29 mouse cellular contexts compared by ENCODE assay signal in the genomic region with DNA sequence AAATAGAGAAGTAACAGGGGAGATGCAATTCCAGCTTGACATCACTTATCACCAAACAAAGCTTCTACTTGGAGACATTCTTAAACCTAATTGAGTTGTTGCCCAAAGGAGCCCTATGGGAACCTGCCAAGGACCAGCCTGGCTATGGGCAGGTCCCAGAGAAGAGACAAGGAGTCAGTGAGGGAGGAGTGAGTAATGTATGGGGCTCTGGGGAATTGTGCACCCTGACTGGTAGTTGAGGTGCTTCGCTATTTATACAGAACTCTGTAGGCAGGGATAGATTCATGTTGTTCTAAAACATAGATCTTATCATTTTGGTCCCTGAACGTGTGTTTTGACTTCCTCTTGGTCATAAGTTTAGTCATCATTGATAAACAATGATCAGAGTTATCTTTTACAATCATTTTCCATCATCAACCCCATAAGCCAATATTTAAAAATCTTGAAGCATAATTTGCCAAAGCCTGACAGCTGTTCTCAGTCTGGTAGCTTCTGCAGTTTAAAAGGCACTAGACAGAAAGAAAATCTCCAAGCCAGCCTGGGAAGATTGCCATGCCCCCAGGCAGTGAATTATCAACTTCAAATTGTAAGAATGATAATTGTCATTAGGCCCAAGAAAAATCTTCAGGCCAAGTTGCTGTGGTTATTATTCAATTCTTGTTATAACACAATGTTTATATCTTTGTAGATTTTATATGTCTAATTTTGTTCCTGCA. TPM values are rescaled to one million over a fixed set of nuclear protein-coding genes. Genes with fewer than 3 reads are reported as not detected.
DNase-seq lines count a peak whose midpoint lies in the region; ATAC-seq and TF ChIP-seq lines count a peak whose summit lies in the region.
"Had no signal": no experiment of that assay in that cellular context is flagged by ENCODE, and none has a peak within 500 bp of the region (broad histone marks: within the 10 kb centered on the region; RNA-seq: fewer than 3 reads in every experiment).

No protein-coding gene starts in this region.

- no peak overlapping the region for H3K9ac ChIP-seq in forebrain, embryonic 15.5 days (replicated peaks)
- H3K9ac ChIP-seq in forebrain, embryonic 11.5 days (ENCODE audit: low read length): no peak overlapping the region
- H3K9ac ChIP-seq in lung, embryonic 14.5 days: no peak overlapping the region
- H3K9ac ChIP-seq in kidney, embryonic 16.5 days (replicated peaks; ENCODE audit: low read length): no peak overlapping the region
- H3K9ac ChIP-seq: embryonic facial prominence, embryonic 13.5 days; kidney, embryonic 15.5 days; limb, embryonic 13.5 days; liver, embryonic 12.5 days; midbrain, embryonic 12.5 days had no signal

- no peak for TF ChIP-seq POLR2A in lung, adult 2 months (IDR thresholded peaks at IDR 0.05; ENCODE audit: borderline replicate concordance, extremely low read depth, low read depth, low read length)

- H3K4me3 ChIP-seq in forebrain, embryonic 15.5 days: no peak overlapping the region
- H3K4me3 ChIP-seq in forebrain, embryonic 11.5 days (ENCODE audit: low read depth, low read length): no peak overlapping the region
- H3K4me3 ChIP-seq in lung, embryonic 14.5 days (ENCODE audit: low read depth, low read length): no peak overlapping the region
- no peak overlapping the region for H3K4me3 ChIP-seq in lung, adult 2 months (replicated peaks; ENCODE audit: extremely low read depth, low read depth, low read length)
- no peak overlapping the region for H3K4me3 ChIP-seq in kidney, embryonic 16.5 days (ENCODE audit: low read length)
- H3K4me3 ChIP-seq: embryonic facial prominence, embryonic 13.5 days; erythroblast, embryonic 14.5 days; heart, embryonic 10.5 days; kidney, embryonic 15.5 days; limb, embryonic 13.5 days; liver, embryonic 12.5 days; midbrain, embryonic 12.5 days had no signal

- H3K4me2 ChIP-seq in forebrain, embryonic 15.5 days (replicated peaks): no peak overlapping the region
- no peak overlapping the region for H3K4me2 ChIP-seq in forebrain, embryonic 11.5 days (ENCODE audit: low read depth, low read length, severe bottlenecking)
- no peak overlapping the region for H3K4me2 ChIP-seq in lung, embryonic 14.5 days
- no peak overlapping the region for H3K4me2 ChIP-seq in kidney, embryonic 16.5 days (replicated peaks; ENCODE audit: low read depth, low read length)
- H3K4me2 ChIP-seq: embryonic facial prominence, embryonic 13.5 days; kidney, embryonic 15.5 days; limb, embryonic 13.5 days; liver, embryonic 12.5 days; midbrain, embryonic 12.5 days had no signal

- WGBS in forebrain, embryonic 15.5 days: 66% methylated on average over 2 of the region's 2 CpGs
- WGBS in forebrain, embryonic 11.5 days: 85% methylated on average over 2 of the region's 2 CpGs
- WGBS in lung, embryonic 14.5 days: 51% methylated on average over 2 of the region's 2 CpGs
- 53% methylated on average over 2 of the region's 2 CpGs for WGBS in lung, adult 2 months
- 63% methylated on average over 2 of the region's 2 CpGs for WGBS in kidney, embryonic 16.5 days

- no peaks in the 10 kb centered on the region for H3K27me3 ChIP-seq in forebrain, embryonic 15.5 days
- no peaks in the 10 kb centered on the region for H3K27me3 ChIP-seq in forebrain, embryonic 11.5 days (ENCODE audit: control insufficient read depth, insufficient read depth, low read length)
- no peaks in the 10 kb centered on the region for H3K27me3 ChIP-seq in lung, embryonic 14.5 days (ENCODE audit: insufficient read depth, low read length)
- H3K27me3 ChIP-seq in kidney, embryonic 16.5 days (ENCODE audit: insufficient read depth, low read length): no peaks in the 10 kb centered on the region
- H3K27me3 ChIP-seq: embryonic facial prominence, embryonic 13.5 days; kidney, embryonic 15.5 days; limb, embryonic 13.5 days; liver, embryonic 12.5 days; midbrain, embryonic 12.5 days had no signal

- H3K27ac ChIP-seq in forebrain, embryonic 15.5 days (replicated peaks): peak overlapping the region; percentile 56
- no peak overlapping the region for H3K27ac ChIP-seq in forebrain, embryonic 11.5 days (ENCODE audit: low read depth, low read length)
- H3K27ac ChIP-seq in lung, embryonic 14.5 days (ENCODE audit: low read depth): no peak overlapping the region
- H3K27ac ChIP-seq in kidney, embryonic 16.5 days (ENCODE audit: low read length): no peak overlapping the region
- H3K27ac ChIP-seq: embryonic facial prominence, embryonic 13.5 days; heart, embryonic 10.5 days; kidney, embryonic 15.5 days; limb, embryonic 13.5 days; liver, embryonic 12.5 days; midbrain, embryonic 12.5 days had no signal

- DNase-seq in forebrain, embryonic 11.5 days (ENCODE audit: low spot score): no peak
- peak; percentile 7 for DNase-seq in lung, embryonic 14.5 days
- DNase-seq in lung, adult 2 months: no peak
- DNase-seq in adipocyte (ENCODE audit: low spot score): peak; percentile 30
- DNase-seq in frontal cortex, postnatal 25 days (ENCODE audit: low spot score in 2 of 2): no peak
- DNase-seq: adrenal gland, postnatal 14 days; cerebellum, adult 11 months; cerebellum, postnatal 36 days; embryo, embryonic 11 days; kidney, adult 11 months; lung, adult 18-20 months; right cerebral cortex, postnatal 14 days; spleen, adult 18-20 months; thymus, postnatal 14 days had no signal

- no peaks in the 10 kb centered on the region for H3K9me3 ChIP-seq in forebrain, embryonic 15.5 days
- no peaks in the 10 kb centered on the region for H3K9me3 ChIP-seq in forebrain, embryonic 11.5 days (ENCODE audit: control insufficient read depth, low read length)
- no peaks in the 10 kb centered on the region for H3K9me3 ChIP-seq in lung, embryonic 14.5 days (ENCODE audit: low read depth, low read length)
- H3K9me3 ChIP-seq in kidney, embryonic 16.5 days (ENCODE audit: low read length): no peaks in the 10 kb centered on the region
- H3K9me3 ChIP-seq: embryonic facial prominence, embryonic 13.5 days; heart, embryonic 10.5 days; kidney, embryonic 15.5 days; limb, embryonic 13.5 days; liver, embryonic 12.5 days; midbrain, embryonic 12.5 days had no signal

- ATAC-seq in forebrain, embryonic 15.5 days (replicated peaks): peak; percentile 57; the same call in 1 of the 2 replicates
- ATAC-seq in forebrain, embryonic 11.5 days (replicated peaks; ENCODE audit: low FRiP score): no peak
- no peak for ATAC-seq in lung, embryonic 14.5 days (ENCODE audit: insufficient read depth)
- no peak for ATAC-seq in kidney, embryonic 16.5 days (ENCODE audit: low FRiP score, low TSS enrichment)
- ATAC-seq: liver, embryonic 12.5 days had no signal

- peaks cover 3% of the 10 kb centered on the region; the same call in 1 of the 2 replicates for H3K4me1 ChIP-seq in forebrain, embryonic 15.5 days
- no peaks in the 10 kb centered on the region for H3K4me1 ChIP-seq in forebrain, embryonic 11.5 days (replicated peaks; ENCODE audit: control insufficient read depth, insufficient read depth, low read length)
- no peaks in the 10 kb centered on the region for H3K4me1 ChIP-seq in lung, embryonic 14.5 days (ENCODE audit: insufficient read depth)
- H3K4me1 ChIP-seq in lung, adult 2 months (ENCODE audit: control insufficient read depth, insufficient read depth, low read length): no peaks in the 10 kb centered on the region
- H3K4me1 ChIP-seq in kidney, embryonic 16.5 days (ENCODE audit: insufficient read depth, low read length): no peaks in the 10 kb centered on the region
- H3K4me1 ChIP-seq: embryonic facial prominence, embryonic 13.5 days; heart, embryonic 10.5 days; kidney, embryonic 15.5 days; limb, embryonic 13.5 days; liver, embryonic 12.5 days; midbrain, embryonic 12.5 days had no signal

- no peak for TF ChIP-seq CTCF in lung, embryonic 14.5 days (IDR thresholded peaks at IDR 0.05; ENCODE audit: low read depth)
- TF ChIP-seq CTCF in lung, adult 2 months (IDR thresholded peaks at IDR 0.05; ENCODE audit: insufficient read depth, low read length): no peak

- no peaks in the 10 kb centered on the region for H3K36me3 ChIP-seq in forebrain, embryonic 15.5 days
- H3K36me3 ChIP-seq in forebrain, embryonic 11.5 days (ENCODE audit: control insufficient read depth, insufficient read depth, low read length): no peaks in the 10 kb centered on the region
- no peaks in the 10 kb centered on the region for H3K36me3 ChIP-seq in lung, embryonic 14.5 days (ENCODE audit: insufficient read depth)
- H3K36me3 ChIP-seq in kidney, embryonic 16.5 days (ENCODE audit: insufficient read depth, low read length): no peaks in the 10 kb centered on the region
- H3K36me3 ChIP-seq: embryonic facial prominence, embryonic 13.5 days; heart, embryonic 10.5 days; kidney, embryonic 15.5 days; limb, embryonic 13.5 days; liver, embryonic 12.5 days; midbrain, embryonic 12.5 days had no signal

RNA-seq across cellular contexts. Expression of a gene that starts 10.3 kb away (rescaled TPM):
- polyA plus RNA-seq in forebrain, embryonic 15.5 days (2015; fragmentation: Nextera tagmentation; extraction: Ambion mirVana): not detected in 2 replicates
- polyA plus RNA-seq in forebrain, embryonic 11.5 days (2014; fragmentation: Nextera tagmentation; extraction: Ambion mirVana): not detected in 2 replicates
- polyA plus RNA-seq in lung, embryonic 14.5 days (2014; fragmentation: Nextera tagmentation; extraction: Ambion mirVana): not detected in 2 replicates
- polyA plus RNA-seq in lung, adult 2 months (2012; rRNA removed): not detected in 2 replicates
- not detected in 2 replicates for polyA plus RNA-seq in kidney, embryonic 16.5 days (2015; fragmentation: Nextera tagmentation; extraction: Ambion mirVana)
- polyA plus RNA-seq: C2C12; embryonic facial prominence, embryonic 13.5 days; erythroblast, embryonic 14.5 days; frontal cortex, adult 2 months; gonadal fat pad, adult 2 months; heart, embryonic 10.5 days; heart, embryonic 16.5 days; large intestine, adult 2 months; limb, embryonic 13.5 days; liver, embryonic 12.5 days; midbrain, embryonic 12.5 days; neural tube, embryonic 11.5 days had no signal

RNA-seq across cellular contexts. Expression of a gene that starts 14.9 kb away (rescaled TPM):
- 174 and 182 TPM in 2 replicates for polyA plus RNA-seq in forebrain, embryonic 15.5 days (2015; fragmentation: Nextera tagmentation; extraction: Ambion mirVana)
- 49.2 and 55.3 TPM in 2 replicates for polyA plus RNA-seq in forebrain, embryonic 11.5 days (2014; fragmentation: Nextera tagmentation; extraction: Ambion mirVana)
- 22.5 and 25.8 TPM in 2 replicates for polyA plus RNA-seq in lung, embryonic 14.5 days (2014; fragmentation: Nextera tagmentation; extraction: Ambion mirVana)
- 12.9 and 16.4 TPM in 2 replicates for polyA plus RNA-seq in lung, adult 2 months (2012; rRNA removed)
- 45.6 and 45.7 TPM in 2 replicates for polyA plus RNA-seq in kidney, embryonic 16.5 days (2015; fragmentation: Nextera tagmentation; extraction: Ambion mirVana)

Comparison
In these comparisons a context has a peak if more than half of its experiments do, and no peak if none do; other contexts are left out.
1. DNase-seq: peak in lung, embryonic 14.5 days (single experiment) and adipocyte (single experiment); none in forebrain, embryonic 11.5 days (single experiment), lung, adult 2 months (single experiment) and frontal cortex, postnatal 25 days (0 of 2).